Mouse (Mus musculus) erythroblast, embryonic 14.5 days (primary cell): ENCODE data around the gene Grip1.

Experiments
- GATA1 ChIP-seq: IDR thresholded peaks from 2 replicates; pipeline ENCODE4 v1.6.1; 2012; ENCODE audit warnings: low read length, inconsistent platforms, mixed read lengths
- TAL1 ChIP-seq: IDR thresholded peaks from 3 replicates; pipeline ENCODE4 v1.6.1; 2012; ENCODE audit warnings: low read length, inconsistent platforms, mixed read lengths

- TF ChIP-seq GATA1 (no peak), TAL1 (no peak)
Measured at GRCm38 (mm10) chr10:119616078-119616477, 162.4 kb downstream of the Grip1 start.
